Mouse (Mus musculus) intestine, embryonic 15.5 days (tissue): Measurements from ENCODE around the gene Dgcr6. TPM values are rescaled to one million over a fixed set of nuclear protein-coding genes. Genes with fewer than 3 reads are reported as not detected.

Experiments used
- ATAC-seq: fragments of 200-750 bp; cut with Nextera tagmentation; 2 replicates; pipeline ENCODE4 v1.8.0; 2017; ENCODE audit warnings: moderate TSS enrichment, moderate library complexity
- H3K27ac ChIP-seq: fragments of 300-500 bp; sonication (generic); 2 replicates; pipeline ENCODE4 v1.5.1; 2015; ENCODE audit warnings: mild to moderate bottlenecking, inconsistent platforms
- H3K27me3 ChIP-seq: fragments of 300-500 bp; sonication (generic); replicated peaks from 2 replicates; pipeline ENCODE4 v1.6.1; 2015; ENCODE audit warnings: inconsistent platforms
- H3K36me3 ChIP-seq: fragments of 300-500 bp; sonication (generic); 2 replicates; pipeline ENCODE4 v1.6.1; 2015; ENCODE audit warnings: inconsistent platforms
- H3K4me1 ChIP-seq: fragments of 300-500 bp; sonication (generic); replicated peaks from 2 replicates; pipeline ENCODE4 v1.6.1; 2015; ENCODE audit warnings: inconsistent platforms
- H3K4me2 ChIP-seq: fragments of 300-500 bp; sonication (generic); replicated peaks from 2 replicates; pipeline ENCODE4 v1.6.1; 2015; ENCODE audit warnings: mild to moderate bottlenecking, inconsistent platforms
- H3K4me3 ChIP-seq: fragments of 300-500 bp; sonication (generic); replicated peaks from 2 replicates; pipeline ENCODE4 v1.5.1; 2015; ENCODE audit warnings: inconsistent platforms
- H3K9ac ChIP-seq: fragments of 300-500 bp; sonication (generic); 2 replicates; pipeline ENCODE4 v1.6.1; 2015; ENCODE audit warnings: inconsistent platforms
- H3K9me3 ChIP-seq: fragments of 300-500 bp; sonication (generic); 2 replicates; pipeline ENCODE4 v1.6.1; 2016; ENCODE audit warnings: inconsistent platforms
- WGBS: fragments of 180-500 bp; shearing (Covaris S2); methylation state at CpG from one replicate; pipeline ENCODE4 v1.1.7; 2015; 5-methylcytosine and 5-hydroxymethylcytosine counted together
- polyA plus RNA-seq: library from polyadenylated mRNA; unstranded; fragments of >200 nt; fragmentation: Nextera tagmentation; extraction: Ambion mirVana; gene quantifications from 2 replicates; pipeline ENCODE4 v1.2.1, GENCODE M21; 2015

Dgcr6 gene
- polyA plus RNA-seq, 1 experiment from 2014 or later = 75.7 TPM

GRCm38 (mm10) chr16:18044991-18045390 lies 7.7 kb upstream of the Dgcr6 start:
- no peak overlapping the region for H3K27ac ChIP-seq
- 85% methylated on average over 10 of the region's 10 CpGs for WGBS
- no peaks in the 10 kb centered on the region for H3K36me3 ChIP-seq
- H3K4me3 ChIP-seq = no peak overlapping the region
- no peaks in the 10 kb centered on the region for H3K9me3 ChIP-seq
- H3K4me2 ChIP-seq = no peak overlapping the region
- no peaks in the 10 kb centered on the region for H3K4me1 ChIP-seq
- H3K27me3 ChIP-seq = no peaks in the 10 kb centered on the region
- H3K9ac ChIP-seq = no peak overlapping the region
- no peak for ATAC-seq

- no peak overlapping the region for H3K9ac ChIP-seq
- H3K27ac ChIP-seq = no peak overlapping the region
- no peaks in the 10 kb centered on the region for H3K27me3 ChIP-seq
- WGBS = 4% methylated on average over 3 of the region's 3 CpGs
- H3K4me3 ChIP-seq = no peak overlapping the region
- ATAC-seq = peak; percentile 47; the same call in 1 of the 2 replicates
- no peaks in the 10 kb centered on the region for H3K36me3 ChIP-seq
- no peaks in the 10 kb centered on the region for H3K4me1 ChIP-seq
- no peak overlapping the region for H3K4me2 ChIP-seq
- H3K9me3 ChIP-seq = no peaks in the 10 kb centered on the region
Measured at GRCm38 (mm10) chr16:18047660-18048059, 5.0 kb upstream of the Dgcr6 start.

GRCm38 (mm10) chr16:18048071-18048470 lies 4.6 kb upstream of the Dgcr6 start:
- H3K36me3 ChIP-seq = no peaks in the 10 kb centered on the region
- no peaks in the 10 kb centered on the region for H3K27me3 ChIP-seq
- no peaks in the 10 kb centered on the region for H3K9me3 ChIP-seq
- WGBS = 70% methylated on average over 8 of the region's 8 CpGs
- H3K9ac ChIP-seq = no peak overlapping the region
- peaks cover 3% of the 10 kb centered on the region; the same call in 1 of the 2 replicates for H3K4me1 ChIP-seq
- no peak overlapping the region for H3K4me2 ChIP-seq
- no peak for ATAC-seq
- no peak overlapping the region for H3K4me3 ChIP-seq
- H3K27ac ChIP-seq = no peak overlapping the region

GRCm38 (mm10) chr16:18052322-18052721 lies 338 bp upstream of the Dgcr6 start:
- Histone ChIP-seq H3K36me3 (no peaks in the 10 kb centered on the region), H3K27me3 (no peaks in the 10 kb centered on the region), H3K4me1 (peaks cover 3% of the 10 kb centered on the region; the same call in 1 of the 2 replicates), H3K4me2 (no peak overlapping the region), H3K9ac (no peak overlapping the region), H3K9me3 (no peaks in the 10 kb centered on the region), H3K27ac (no peak overlapping the region), H3K4me3 (no peak overlapping the region)
- ATAC-seq = peak; percentile 29
- 56% methylated on average over 7 of the region's 7 CpGs for WGBS

- no peak overlapping the region for H3K4me3 ChIP-seq
- WGBS = 48% methylated on average over 2 of the region's 2 CpGs
- H3K9ac ChIP-seq = no peak overlapping the region
- no peaks in the 10 kb centered on the region for H3K36me3 ChIP-seq
- no peak overlapping the region for H3K4me2 ChIP-seq
- H3K4me1 ChIP-seq = peaks cover 3% of the 10 kb centered on the region; the same call in 1 of the 2 replicates
- H3K27me3 ChIP-seq = no peaks in the 10 kb centered on the region
- no peak overlapping the region for H3K27ac ChIP-seq
- ATAC-seq = no peak
- no peaks in the 10 kb centered on the region for H3K9me3 ChIP-seq
Measured at GRCm38 (mm10) chr16:18056215-18056614, 3.6 kb downstream of the Dgcr6 start.

GRCm38 (mm10) chr16:18058331-18058731 lies 5.7 kb downstream of the Dgcr6 start:
- Histone ChIP-seq H3K9me3 (no peaks in the 10 kb centered on the region), H3K27me3 (no peaks in the 10 kb centered on the region), H3K36me3 (no peaks in the 10 kb centered on the region), H3K4me2 (no peak overlapping the region), H3K27ac (no peak overlapping the region), H3K9ac (no peak overlapping the region), H3K4me3 (no peak overlapping the region), H3K4me1 (no peaks in the 10 kb centered on the region)
- WGBS = 77% methylated on average over 6 of the region's 6 CpGs
- ATAC-seq = no peak

GRCm38 (mm10) chr16:18059243-18059642 lies 6.6 kb downstream of the Dgcr6 start:
- Histone ChIP-seq H3K4me1 (no peaks in the 10 kb centered on the region), H3K36me3 (no peaks in the 10 kb centered on the region), H3K9me3 (no peaks in the 10 kb centered on the region), H3K27me3 (no peaks in the 10 kb centered on the region), H3K4me3 (no peak overlapping the region), H3K9ac (no peak overlapping the region), H3K27ac (no peak overlapping the region), H3K4me2 (no peak overlapping the region)
- 71% methylated on average over 10 of the region's 10 CpGs for WGBS
- no peak for ATAC-seq

GRCm38 (mm10) chr16:18061201-18061600 lies 8.5 kb downstream of the Dgcr6 start:
- no peaks in the 10 kb centered on the region for H3K9me3 ChIP-seq
- ATAC-seq = no peak
- H3K27me3 ChIP-seq = no peaks in the 10 kb centered on the region
- H3K4me3 ChIP-seq = no peak overlapping the region
- no peak overlapping the region for H3K4me2 ChIP-seq
- no peaks in the 10 kb centered on the region for H3K36me3 ChIP-seq
- WGBS = 83% methylated on average over 11 of the region's 11 CpGs
- no peak overlapping the region for H3K9ac ChIP-seq
- H3K27ac ChIP-seq = no peak overlapping the region
- H3K4me1 ChIP-seq = no peaks in the 10 kb centered on the region

- Histone ChIP-seq H3K9ac (peak overlapping the region; percentile 73), H3K4me2 (peak overlapping the region; percentile 88), H3K27me3 (no peaks in the 10 kb centered on the region), H3K27ac (peak overlapping the region; percentile 77), H3K4me1 (no peaks in the 10 kb centered on the region), H3K9me3 (no peaks in the 10 kb centered on the region), H3K4me3 (peak overlapping the region; percentile 91), H3K36me3 (0 out of 2 replicates have a peak, but pooled peaks cover 3% of the 10 kb centered on the region)
- ATAC-seq = peak; percentile 99
- under 1% methylated on average over 81 of the region's 81 CpGs for WGBS
Measured at GRCm38 (mm10) chr16:18066060-18067009, 13.7 kb downstream of the Dgcr6 start.

GRCm38 (mm10) chr16:18068653-18069376 lies 16.2 kb downstream of the Dgcr6 start:
- Histone ChIP-seq H3K27me3 (no peaks in the 10 kb centered on the region), H3K4me1 (0 out of 2 replicates have a peak, but pooled peaks cover 5% of the 10 kb centered on the region), H3K4me3 (no peak overlapping the region), H3K4me2 (no peak overlapping the region), H3K27ac (no peak overlapping the region), H3K36me3 (peaks cover 11% of the 10 kb centered on the region; the same call in 1 of the 2 replicates), H3K9ac (no peak overlapping the region), H3K9me3 (no peaks in the 10 kb centered on the region)
- 92% methylated on average over 8 of the region's 8 CpGs for WGBS
- no peak for ATAC-seq

GRCm38 (mm10) chr16:18070798-18071197 lies 18.1 kb downstream of the Dgcr6 start:
- no peak overlapping the region for H3K27ac ChIP-seq
- no peak overlapping the region for H3K4me2 ChIP-seq
- 89% methylated on average over 5 of the region's 5 CpGs for WGBS
- no peaks in the 10 kb centered on the region for H3K27me3 ChIP-seq
- H3K9ac ChIP-seq = no peak overlapping the region
- H3K9me3 ChIP-seq = no peaks in the 10 kb centered on the region
- no peak for ATAC-seq
- H3K4me3 ChIP-seq = no peak overlapping the region
- H3K4me1 ChIP-seq = peaks cover 12% of the 10 kb centered on the region; the same call in 1 of the 2 replicates
- H3K36me3 ChIP-seq = peaks cover 15% of the 10 kb centered on the region; the same call in 1 of the 2 replicates

GRCm38 (mm10) chr16:18072089-18072488 lies 19.4 kb downstream of the Dgcr6 start:
- H3K4me1 ChIP-seq = peaks cover 13% of the 10 kb centered on the region; the same call in 1 of the 2 replicates
- H3K4me3 ChIP-seq = no peak overlapping the region
- no peak overlapping the region for H3K4me2 ChIP-seq
- H3K27me3 ChIP-seq = no peaks in the 10 kb centered on the region
- no peak overlapping the region for H3K9ac ChIP-seq
- WGBS = 92% methylated on average over 13 of the region's 13 CpGs
- H3K9me3 ChIP-seq = no peaks in the 10 kb centered on the region
- no peak for ATAC-seq
- H3K36me3 ChIP-seq = peaks cover 15% of the 10 kb centered on the region; the same call in 1 of the 2 replicates
- H3K27ac ChIP-seq = no peak overlapping the region
